Mouse (Mus musculus) small intestine, adult 2 months (tissue): ENCODE measurements around the gene Adk.

Experiments used
- CTCF ChIP-seq: fragments of 200-500 bp; IDR thresholded peaks from 2 replicates; pipeline ENCODE4 v1.5.1; 2012; ENCODE audit warnings: low read depth, mild to moderate bottlenecking, control low read depth, inconsistent platforms, low read length, moderate library complexity, mixed read lengths; ENCODE audit not compliant: insufficient replicate concordance, insufficient read length; ENCODE audit errors: extremely low read depth
- POLR2A ChIP-seq: fragments of 200-500 bp; IDR thresholded peaks from 2 replicates; pipeline ENCODE4 v1.6.1; 2012; ENCODE audit warnings: low read depth, mild to moderate bottlenecking, control low read depth, inconsistent platforms, low read length, moderate library complexity

GRCm38 (mm10) chr14:21410769-21411477 is 358.5 kb downstream of the Adk start:
- TF ChIP-seq CTCF (no peak), POLR2A (no peak)
